Mouse (Mus musculus) cerebellum, adult 18-20 months (tissue): ENCODE measurements around the gene Rnf169.
"Not testable (repeated sequence)": the region's sequence is repeated elsewhere in the genome, so short reads cannot be mapped to it uniquely, and the experiment has no call there.

Source experiments
- DNase-seq, 2 experiments: peaks; one replicate each; pipeline ENCODE4 v3.0.0; 2021

The Rnf169 gene

GRCm38 (mm10) chr7:99979081-99979480, 1.2 kb downstream of the Rnf169 start:
- DNase-seq: no peak

GRCm38 (mm10) chr7:99978041-99978440, 2.2 kb downstream of the Rnf169 start:
- no peak for DNase-seq

- DNase-seq: no peak
Observed at GRCm38 (mm10) chr7:99975819-99976575, 4.3 kb downstream of the Rnf169 start.

- DNase-seq: no peak
Observed at GRCm38 (mm10) chr7:99974208-99974970, 5.9 kb downstream of the Rnf169 start.

- not testable (repeated sequence) for DNase-seq
Observed at GRCm38 (mm10) chr7:99972912-99973311, 7.3 kb downstream of the Rnf169 start.

GRCm38 (mm10) chr7:99971926-99972325, 8.3 kb downstream of the Rnf169 start:
- DNase-seq: no peak

GRCm38 (mm10) chr7:99969151-99969550, 11.1 kb downstream of the Rnf169 start:
- peak; percentile 50 to 59 for DNase-seq

GRCm38 (mm10) chr7:99966011-99966721, 14.1 kb downstream of the Rnf169 start:
- DNase-seq: peak in 1 of 2 experiments; percentile 26

GRCm38 (mm10) chr7:99965020-99965841, 15.0 kb downstream of the Rnf169 start:
- peak; percentile 32 to 40 for DNase-seq

- no peak for DNase-seq
Observed at GRCm38 (mm10) chr7:99963237-99963860, 16.9 kb downstream of the Rnf169 start.

- DNase-seq: no peak
Observed at GRCm38 (mm10) chr7:99962536-99963236, 17.6 kb downstream of the Rnf169 start.

GRCm38 (mm10) chr7:99961518-99961917, 18.7 kb downstream of the Rnf169 start:
- no peak for DNase-seq

- not testable (repeated sequence) for DNase-seq
Observed at GRCm38 (mm10) chr7:99960571-99960970, 19.7 kb downstream of the Rnf169 start.

GRCm38 (mm10) chr7:99957226-99957965, 22.9 kb downstream of the Rnf169 start:
- DNase-seq: no peak

GRCm38 (mm10) chr7:99956095-99956494, 24.2 kb downstream of the Rnf169 start:
- no peak for DNase-seq

GRCm38 (mm10) chr7:99954212-99954611, 26.0 kb downstream of the Rnf169 start:
- no peak for DNase-seq

GRCm38 (mm10) chr7:99953442-99954098, 26.7 kb downstream of the Rnf169 start:
- DNase-seq: no peak

GRCm38 (mm10) chr7:99947329-99947728, 32.9 kb downstream of the Rnf169 start:
- DNase-seq: peak; percentile 66 to 67

GRCm38 (mm10) chr7:99946356-99946755, 33.9 kb downstream of the Rnf169 start:
- no peak for DNase-seq

GRCm38 (mm10) chr7:99945939-99946338, 34.3 kb downstream of the Rnf169 start:
- no peak for DNase-seq
